Mouse (Mus musculus) C2C12 (cell line): Measurements from ENCODE around the gene Polr2j.

ENCODE experiments used
- CTCF ChIP-seq: IDR thresholded peaks from one replicate; pipeline ENCODE4 v1.5.1; 2011; ENCODE audit not compliant: control insufficient read depth, insufficient read depth, insufficient read length
- FOSL1 ChIP-seq: IDR thresholded peaks from one replicate; pipeline ENCODE4 v1.8.0; 2011; ENCODE audit warnings: mild to moderate bottlenecking, low read length; ENCODE audit not compliant: poor library complexity, insufficient read depth, severe bottlenecking
- USF1 ChIP-seq: IDR thresholded peaks from one replicate; pipeline ENCODE4 v1.6.1; 2011; ENCODE audit warnings: low read depth, mild to moderate bottlenecking, control low read depth, moderate library complexity

GRCm38 (mm10) chr5:136168071-136168470 lies 51.6 kb downstream of the Polr2j start:
- TF ChIP-seq CTCF (no peak), USF1 (no peak), FOSL1 (no peak)
